Mouse (Mus musculus): Measurements from ENCODE around the gene Plp2.

DNA sequence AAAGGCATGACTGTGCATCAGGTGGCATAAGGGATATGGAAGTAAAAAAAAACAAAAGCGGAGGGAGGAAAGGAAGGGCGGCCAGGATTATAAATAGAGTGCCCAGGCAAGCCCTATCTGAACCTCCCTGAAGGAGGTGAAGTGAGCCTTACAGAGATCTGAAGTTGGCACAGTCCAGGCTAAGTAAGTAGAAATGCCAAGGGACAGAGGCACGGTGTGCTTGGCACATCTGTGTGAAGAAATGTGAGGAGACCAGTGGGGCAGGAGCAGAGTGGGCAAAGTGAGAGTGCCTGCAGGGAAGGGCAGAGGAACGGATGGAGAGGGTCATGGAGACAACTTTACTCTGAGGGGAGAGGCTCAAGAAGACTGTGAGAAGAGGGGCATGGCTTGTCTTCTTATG is 10.1 kb downstream of the Plp2 start:
- no peak for TF ChIP-seq EP300 (IDR thresholded peaks at IDR 0.05; ENCODE audit: low read depth)
- no peak for TF ChIP-seq CTCF (IDR thresholded peaks at IDR 0.05; ENCODE audit: low read depth)
